Mouse (Mus musculus) testis, postnatal 10 days (tissue): ENCODE data around the gene Nt5dc1.
A peak's percentile ranks its signal among the peaks of the same experiment; 100 is the strongest.
"Not testable (repeated sequence)": the region's sequence is repeated elsewhere in the genome, so short reads cannot be mapped to it uniquely, and the experiment has no call there.

Experiments
- DNase-seq: peaks from one replicate; pipeline ENCODE4 v3.0.0; 2021; ENCODE audit warnings: low spot score

Nt5dc1 gene

GRCm38 (mm10) chr10:34312536-34312935, 105.8 kb downstream of the Nt5dc1 start:
- no peak for DNase-seq

- DNase-seq, result no peak
Measured at GRCm38 (mm10) chr10:34309915-34310685, 108.3 kb downstream of the Nt5dc1 start.

GRCm38 (mm10) chr10:34307070-34307469, 111.3 kb downstream of the Nt5dc1 start:
- no peak for DNase-seq

DNA sequence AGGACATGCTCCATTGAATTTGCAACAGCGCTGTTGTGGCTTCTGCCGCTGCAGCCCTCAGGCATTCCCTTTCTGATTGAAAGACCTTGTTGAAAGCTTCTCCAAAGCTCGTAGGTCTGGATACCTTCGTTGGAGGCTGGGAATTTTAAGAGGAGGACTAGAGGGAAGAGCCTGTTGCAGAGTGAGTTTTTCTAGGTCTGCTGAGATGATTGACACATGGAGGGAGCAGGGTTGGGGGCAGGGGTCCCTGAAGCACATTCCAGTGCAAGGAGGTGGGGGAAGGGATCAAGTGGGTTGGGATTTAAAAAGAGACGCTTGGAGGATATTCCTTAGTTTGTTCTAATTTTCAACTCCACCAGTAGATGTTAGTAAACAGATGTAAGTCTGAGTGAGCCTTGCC, 118.0 kb downstream of the Nt5dc1 start:
- no peak for DNase-seq

DNA sequence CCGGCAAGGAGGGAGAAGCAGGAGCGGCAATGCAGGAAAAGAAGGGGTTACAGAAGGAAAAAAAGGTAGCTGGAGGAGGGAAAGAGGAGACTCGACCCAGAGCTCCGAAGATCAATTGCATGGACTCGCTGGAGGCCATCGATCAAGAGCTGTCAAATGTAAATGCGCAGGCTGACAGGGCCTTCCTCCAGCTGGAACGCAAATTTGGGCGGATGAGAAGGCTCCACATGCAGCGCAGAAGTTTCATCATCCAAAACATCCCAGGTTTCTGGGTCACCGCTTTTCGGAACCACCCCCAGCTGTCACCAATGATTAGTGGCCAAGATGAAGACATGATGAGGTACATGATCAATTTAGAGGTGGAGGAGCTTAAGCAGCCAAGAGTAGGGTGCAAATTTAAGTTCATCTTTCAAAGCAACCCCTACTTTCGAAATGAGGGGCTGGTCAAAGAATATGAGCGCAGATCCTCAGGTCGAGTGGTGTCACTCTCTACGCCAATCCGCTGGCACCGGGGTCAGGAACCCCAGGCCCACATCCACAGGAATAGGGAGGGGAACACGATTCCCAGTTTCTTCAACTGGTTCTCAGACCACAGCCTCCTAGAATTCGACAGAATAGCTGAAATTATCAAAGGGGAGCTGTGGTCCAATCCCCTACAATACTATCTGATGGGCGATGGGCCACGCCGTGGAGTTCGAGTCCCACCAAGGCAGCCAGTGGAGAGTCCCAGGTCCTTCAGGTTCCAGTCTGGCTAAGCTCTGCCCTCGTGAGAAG, 120.2 kb downstream of the Nt5dc1 start:
- no peak for DNase-seq

DNA sequence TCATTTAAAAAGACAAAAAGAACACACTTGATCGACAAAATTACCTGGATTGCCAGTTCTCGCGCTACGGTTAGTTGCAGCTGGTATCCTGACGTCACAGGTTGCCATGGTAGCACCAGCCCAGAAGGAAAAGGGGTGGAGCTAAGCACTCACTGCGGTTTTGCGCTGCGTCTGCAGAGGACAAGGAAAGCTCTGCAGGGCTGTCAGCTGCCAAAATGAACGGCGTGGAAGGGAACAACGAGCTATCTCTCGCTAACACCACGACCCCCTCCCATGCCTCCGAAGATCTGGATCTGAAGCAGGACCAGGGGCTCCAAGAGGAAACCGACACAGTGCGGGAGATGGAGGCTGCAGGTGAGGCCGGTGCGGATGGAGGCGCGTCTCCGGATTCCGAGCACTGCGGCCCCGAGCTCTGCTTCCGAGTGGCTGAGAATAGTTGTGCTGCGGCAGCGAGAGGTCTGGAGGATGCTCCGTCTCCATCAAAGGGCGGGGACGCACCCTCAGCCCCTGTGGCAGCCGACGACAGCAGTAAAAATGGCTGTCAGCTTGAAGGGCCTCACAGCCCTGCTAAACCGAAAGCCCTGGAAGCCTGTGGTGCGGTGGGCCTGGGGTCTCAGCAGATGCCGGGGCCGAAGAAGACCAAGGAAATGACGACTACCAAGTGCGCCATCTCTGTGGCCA, 120.9 kb downstream of the Nt5dc1 start, which contains the start of gene Tspyl4:
Gene Tspyl4 (plus strand): TSS at position 144 of the 681 bp plus-strand sequence.
- peak; percentile 92 for DNase-seq

GRCm38 (mm10) chr10:34296911-34297298, 121.4 kb downstream of the Nt5dc1 start:
- no peak for DNase-seq

GRCm38 (mm10) chr10:34282420-34283238, 135.7 kb downstream of the Nt5dc1 start:
- DNase-seq, result peak; percentile 75

DNA sequence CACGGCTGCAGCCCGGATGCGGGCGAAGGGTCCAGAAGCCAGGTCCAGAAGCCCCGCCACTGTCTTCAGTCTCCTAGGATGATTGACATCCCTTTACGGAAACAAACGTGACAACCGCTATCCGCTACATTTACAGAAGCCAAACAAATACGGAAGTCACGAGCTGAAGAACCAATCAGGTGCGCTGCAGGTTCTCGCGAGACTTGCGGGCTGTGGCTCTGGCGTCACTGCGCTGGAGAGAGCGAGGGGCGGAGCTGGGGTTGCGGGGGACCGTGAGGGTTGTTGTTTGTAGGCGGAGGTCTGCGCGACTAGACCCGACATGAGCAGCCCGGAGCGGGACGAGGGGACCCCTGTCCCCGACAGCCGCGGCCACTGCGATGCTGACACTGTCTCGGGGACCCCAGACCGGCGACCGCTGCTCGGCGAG, 136.4 kb downstream of the Nt5dc1 start, which contains the start of gene Tspyl1:
Gene Tspyl1 (plus strand): TSS at position 229 of the 427 bp plus-strand sequence.
- peak; percentile 98 for DNase-seq

DNA sequence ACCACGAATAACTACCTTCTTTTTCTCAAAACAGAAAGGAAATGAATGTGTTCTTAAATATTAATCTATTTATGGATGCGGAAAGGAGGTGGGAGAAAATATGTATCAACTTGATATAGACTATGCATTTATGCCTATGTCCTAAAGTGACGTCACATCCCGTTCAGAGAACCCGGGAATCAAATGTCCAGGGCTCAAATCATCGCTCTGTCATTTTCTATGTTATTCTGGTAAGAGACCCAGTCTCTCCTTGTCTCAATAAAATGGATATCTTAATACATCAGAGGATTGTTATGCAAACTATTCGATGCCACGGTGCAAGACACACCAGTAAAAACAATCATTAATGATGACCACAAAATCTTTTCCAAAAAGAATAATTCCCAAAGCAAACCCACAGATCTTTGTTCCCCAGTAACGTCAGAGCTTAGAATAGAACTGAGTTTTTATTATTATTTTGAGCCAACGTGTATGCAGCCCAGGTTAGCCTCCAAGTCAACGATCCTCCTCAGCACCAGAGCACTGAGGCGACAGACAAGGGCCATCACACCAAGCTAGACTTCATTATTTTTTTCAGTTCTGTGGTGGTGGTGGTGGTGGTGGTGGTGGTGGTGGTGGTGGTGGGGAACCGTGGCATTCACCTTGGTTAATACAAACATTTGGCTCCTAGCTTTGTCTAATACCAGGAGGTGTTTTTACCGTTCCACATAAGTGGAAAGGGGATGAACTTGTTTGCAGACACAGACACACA, 137.0 kb downstream of the Nt5dc1 start:
- no peak for DNase-seq

GRCm38 (mm10) chr10:34280591-34281175, 137.7 kb downstream of the Nt5dc1 start:
- peak; percentile 52 for DNase-seq

DNA sequence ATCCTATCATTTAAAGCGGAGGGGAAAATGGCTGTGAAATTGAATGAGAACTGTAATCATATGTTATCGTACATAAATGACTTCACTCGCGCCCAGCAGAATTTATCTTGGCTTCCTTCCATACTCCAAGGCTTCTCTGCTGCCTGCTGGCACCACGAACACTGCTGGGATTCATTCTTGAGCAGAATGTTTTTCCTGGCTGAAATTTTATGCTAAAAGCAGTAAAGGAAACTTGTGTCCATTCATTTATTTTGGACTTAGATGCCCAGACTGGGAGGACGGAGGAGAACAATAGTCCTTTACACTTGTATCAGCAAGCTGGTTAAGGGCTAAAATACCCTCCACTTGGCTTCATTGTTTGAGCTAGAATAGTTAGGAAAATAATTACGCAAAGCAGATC, 146.7 kb downstream of the Nt5dc1 start:
- DNase-seq, result no peak

- DNase-seq, result no peak
Measured at GRCm38 (mm10) chr10:34267312-34268070, 150.9 kb downstream of the Nt5dc1 start.

- no peak for DNase-seq
Measured at GRCm38 (mm10) chr10:34265106-34265505, 153.2 kb downstream of the Nt5dc1 start.

- DNase-seq, result not testable (repeated sequence)
Measured at GRCm38 (mm10) chr10:34252833-34253232, 165.5 kb downstream of the Nt5dc1 start.

DNA sequence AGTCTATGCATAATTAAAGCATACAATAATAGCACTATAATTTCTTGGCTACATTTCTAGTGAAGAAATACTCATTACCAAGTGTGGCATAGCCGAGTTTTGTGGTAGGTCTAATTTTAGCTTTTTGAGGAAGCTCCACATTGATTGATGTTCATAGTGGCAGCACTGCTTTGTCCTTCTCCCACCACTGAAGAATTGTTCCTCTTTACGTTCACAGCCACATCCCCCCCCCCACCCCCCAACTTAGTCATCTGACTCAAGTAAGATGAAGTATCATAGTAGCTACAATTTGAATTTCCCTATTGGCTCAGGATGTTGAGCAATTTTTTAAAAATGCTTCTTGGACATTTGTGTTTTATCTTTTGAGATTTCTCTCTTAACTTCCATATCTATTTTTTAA, 168.8 kb downstream of the Nt5dc1 start:
- no peak for DNase-seq

DNA sequence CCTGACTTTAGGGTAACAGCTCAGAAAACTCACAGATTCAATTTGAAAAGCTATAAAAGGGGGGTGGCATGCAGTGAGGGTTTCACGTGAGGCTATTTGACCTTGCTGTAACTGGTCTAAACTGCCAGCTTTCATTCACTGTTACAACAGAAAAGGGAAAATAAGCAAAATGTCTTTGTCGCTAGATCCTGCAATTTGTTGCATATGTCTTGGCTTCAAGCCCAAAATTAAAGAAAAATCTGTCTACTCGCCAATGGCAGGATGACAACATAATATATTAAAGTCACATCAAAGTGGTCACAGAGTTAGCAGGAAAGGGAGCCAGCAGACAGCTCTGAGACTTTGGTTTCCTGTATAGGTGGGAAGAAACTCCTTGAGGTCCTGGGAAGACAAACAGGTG, 170.6 kb downstream of the Nt5dc1 start:
- no peak for DNase-seq

DNA sequence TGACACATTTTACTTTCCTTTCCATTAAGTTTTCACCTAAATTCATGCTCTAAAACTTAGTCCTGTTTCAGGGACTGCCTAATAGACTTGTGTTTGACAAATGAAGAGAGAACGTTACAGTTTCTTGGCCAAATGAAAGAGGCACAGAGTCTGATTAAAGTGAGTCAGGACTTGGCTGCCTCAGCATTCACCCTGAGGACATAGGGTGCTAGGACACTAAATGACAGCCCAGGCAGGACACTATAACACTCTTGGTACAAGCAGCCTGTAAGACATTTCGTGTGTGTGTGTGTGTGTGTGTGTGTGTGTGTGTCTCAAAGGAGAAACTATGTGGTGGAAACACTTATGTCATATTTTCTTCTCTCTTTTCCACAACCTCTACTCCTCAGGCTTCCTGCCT, 172.2 kb downstream of the Nt5dc1 start:
- DNase-seq, result no peak

DNA sequence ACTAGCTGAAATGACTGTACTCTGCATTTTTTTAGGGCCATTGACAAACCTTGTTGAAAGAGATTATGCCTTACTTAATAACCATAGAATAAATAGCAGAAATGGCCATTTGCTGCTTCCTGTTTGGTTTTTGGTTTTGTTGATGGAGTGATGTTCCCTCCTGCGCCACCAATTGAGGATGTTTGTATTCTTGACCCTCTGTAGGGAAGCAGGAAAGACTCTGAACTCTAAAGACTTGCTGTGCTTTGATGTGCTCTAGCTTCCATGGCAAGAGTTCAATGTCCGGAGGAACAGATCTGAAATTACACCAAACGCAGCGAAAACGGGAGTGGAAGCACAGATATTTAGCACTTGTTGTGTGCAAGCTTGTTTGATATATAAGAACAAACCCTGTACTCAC, 173.6 kb downstream of the Nt5dc1 start:
- DNase-seq, result no peak

GRCm38 (mm10) chr10:34238536-34238935, 179.8 kb downstream of the Nt5dc1 start:
- DNase-seq, result no peak
